Mouse (Mus musculus) brain, embryonic 14.5 days (tissue): Measurements from ENCODE around the gene Zfp423. TPM values are rescaled to one million over a fixed set of nuclear protein-coding genes. Genes with fewer than 3 reads are reported as not detected.

Experiments
- DNase-seq: peaks from one replicate; pipeline ENCODE4 v3.0.0-alpha.2; 2011; ENCODE audit warnings: low read depth
- CTCF ChIP-seq: fragments of 200-500 bp; IDR thresholded peaks from 2 replicates; pipeline ENCODE4 v1.5.1; 2012; ENCODE audit warnings: inconsistent platforms, mild to moderate bottlenecking, moderate library complexity, borderline replicate concordance; ENCODE audit not compliant: insufficient read depth, insufficient read length; ENCODE audit errors: extremely low read depth
- POLR2A ChIP-seq: fragments of 200-500 bp; IDR thresholded peaks from 2 replicates; pipeline ENCODE4 v1.6.1; 2012; ENCODE audit warnings: mild to moderate bottlenecking, inconsistent platforms, borderline replicate concordance; ENCODE audit not compliant: poor library complexity, insufficient read depth, insufficient read length, severe bottlenecking; ENCODE audit errors: extremely low read depth
- polyA plus RNA-seq: library from polyadenylated mRNA; depleted of rRNA; stranded (reverse); fragments of >200 nt; gene quantifications from 2 replicates; pipeline ENCODE4 v1.2.3, GENCODE M21; 2012

Zfp423 gene
- polyA plus RNA-seq, 1 experiment: 113 TPM

GRCm38 (mm10) chr8:87747582-87747981 lies 211.8 kb downstream of the Zfp423 start:
- TF ChIP-seq CTCF (peak; percentile 26), POLR2A (no peak)
- peak; percentile 90 for DNase-seq

- no peak for TF ChIP-seq CTCF
- no peak for TF ChIP-seq POLR2A
Observed at GRCm38 (mm10) chr8:87747142-87747541, 212.3 kb downstream of the Zfp423 start.

GRCm38 (mm10) chr8:87746072-87746471 lies 213.3 kb downstream of the Zfp423 start:
- TF ChIP-seq CTCF (no peak), POLR2A (no peak)
- DNase-seq: peak; percentile 89

More at GRCm38 (mm10) chr8:87747142-87747541, 212.3 kb downstream of the Zfp423 start:
- peak; percentile 57 for DNase-seq

GRCm38 (mm10) chr8:87745125-87745698 lies 214.2 kb downstream of the Zfp423 start:
- peak; percentile 95 for DNase-seq
- TF ChIP-seq POLR2A (no peak), CTCF (no peak)

GRCm38 (mm10) chr8:87744556-87744955 lies 214.8 kb downstream of the Zfp423 start:
- DNase-seq: peak; percentile 57
- TF ChIP-seq POLR2A (no peak), CTCF (no peak)

GRCm38 (mm10) chr8:87742016-87742415 lies 217.4 kb downstream of the Zfp423 start:
- DNase-seq: peak; percentile 64
- TF ChIP-seq POLR2A (no peak), CTCF (no peak)

- DNase-seq: peak; percentile 81
- TF ChIP-seq POLR2A: no peak
- TF ChIP-seq CTCF: no peak
Observed at GRCm38 (mm10) chr8:87740946-87741530, 218.4 kb downstream of the Zfp423 start.

GRCm38 (mm10) chr8:87737900-87738299 lies 221.5 kb downstream of the Zfp423 start:
- no peak for TF ChIP-seq POLR2A
- no peak for TF ChIP-seq CTCF
- peak; percentile 92 for DNase-seq

- TF ChIP-seq POLR2A (no peak), CTCF (no peak)
- DNase-seq: no peak
Observed at GRCm38 (mm10) chr8:87734902-87735301, 224.5 kb downstream of the Zfp423 start.

- TF ChIP-seq CTCF (no peak), POLR2A (no peak)
- no peak for DNase-seq
Observed at GRCm38 (mm10) chr8:87734496-87734895, 224.9 kb downstream of the Zfp423 start.

- no peak for TF ChIP-seq POLR2A
- no peak for DNase-seq
Observed at GRCm38 (mm10) chr8:87731062-87731461, 228.3 kb downstream of the Zfp423 start.

- DNase-seq: no peak
- TF ChIP-seq POLR2A (no peak), CTCF (no peak)
Observed at GRCm38 (mm10) chr8:87723015-87723414, 236.4 kb downstream of the Zfp423 start.

- DNase-seq: peak; percentile 63
- TF ChIP-seq POLR2A: no peak
- no peak for TF ChIP-seq CTCF
Observed at GRCm38 (mm10) chr8:87719137-87719815, 240.1 kb downstream of the Zfp423 start.

- TF ChIP-seq POLR2A (no peak), CTCF (no peak)
- DNase-seq: peak; percentile 62
Observed at GRCm38 (mm10) chr8:87717445-87717844, 241.9 kb downstream of the Zfp423 start.
